In genomic region chr11:118751879-118752616, GRCm38 (mm10) we compare ENCODE assay signal across 11 mouse cellular contexts.
DNase-seq lines count a peak whose midpoint lies in the region; ATAC-seq and TF ChIP-seq lines count a peak whose summit lies in the region.
"Had no signal": no experiment of that assay in that cellular context is flagged by ENCODE, and none has a peak within 500 bp of the region (broad histone marks: within the 10 kb centered on the region; RNA-seq: fewer than 3 reads in every experiment).

No protein-coding gene starts in this region.

- no peak overlapping the region for H3K9ac ChIP-seq in forebrain, embryonic 14.5 days (ENCODE audit: low read length)
- H3K9ac ChIP-seq: liver, embryonic 12.5 days had no signal

- 25% methylated on average over 7 of the region's 7 CpGs for WGBS in forebrain, embryonic 14.5 days

- no peaks in the 10 kb centered on the region for H3K9me3 ChIP-seq in forebrain, embryonic 14.5 days (replicated peaks; ENCODE audit: control insufficient read depth, low read length)
- H3K9me3 ChIP-seq: liver, embryonic 12.5 days had no signal

- no peaks in the 10 kb centered on the region for H3K27me3 ChIP-seq in forebrain, embryonic 14.5 days (replicated peaks; ENCODE audit: control insufficient read depth, insufficient read depth, low read length)
- peaks cover 35% of the 10 kb centered on the region for H3K27me3 ChIP-seq in myocyte (ENCODE audit: control insufficient read depth, insufficient read depth, insufficient read length)

- peak; percentile 51 for DNase-seq in layer of hippocampus, adult 9-11 months
- DNase-seq in layer of hippocampus, postnatal 36 days: no peak
- DNase-seq in MN1 (ENCODE audit: low spot score): peak; percentile 50
- DNase-seq in forebrain, embryonic 14.5 days (ENCODE audit: low spot score): peak; percentile 65
- no peak for DNase-seq in ovary, postnatal 14 days (ENCODE audit: low spot score)
- DNase-seq in lung, postnatal 10 days: no peak
- no peak for DNase-seq in urinary bladder, postnatal 25 days (ENCODE audit: low spot score)
- DNase-seq: heart, postnatal 4 days; kidney, postnatal 14 days had no signal

- no peak overlapping the region for H3ac ChIP-seq in myocyte (ENCODE audit: control insufficient read depth, insufficient read length)

- peak overlapping the region; percentile 77 for H3K27ac ChIP-seq in forebrain, embryonic 14.5 days (ENCODE audit: low read depth, low read length)
- H3K27ac ChIP-seq: liver, embryonic 12.5 days had no signal

- peaks cover 45% of the 10 kb centered on the region for H3K4me1 ChIP-seq in forebrain, embryonic 14.5 days (ENCODE audit: control insufficient read depth, insufficient read depth, low read length)
- H3K4me1 ChIP-seq: liver, embryonic 12.5 days had no signal

- no peaks in the 10 kb centered on the region for H3K79me2 ChIP-seq in myocyte (ENCODE audit: control insufficient read depth, insufficient read depth)

- no peak overlapping the region; the same call in 1 of the 2 replicates for H3K4me2 ChIP-seq in forebrain, embryonic 14.5 days (ENCODE audit: low read length)
- H3K4me2 ChIP-seq in myocyte (ENCODE audit: low read depth): no peak overlapping the region
- H3K4me2 ChIP-seq: liver, embryonic 12.5 days had no signal

- H3K36me3 ChIP-seq in forebrain, embryonic 14.5 days (ENCODE audit: control insufficient read depth, insufficient read depth, low read length): no peaks in the 10 kb centered on the region
- no peaks in the 10 kb centered on the region for H3K36me3 ChIP-seq in myocyte (ENCODE audit: control insufficient read depth, insufficient read depth)
- H3K36me3 ChIP-seq: liver, embryonic 12.5 days had no signal

- no peak for TF ChIP-seq POLR2A in myocyte (IDR thresholded peaks at IDR 0.05; ENCODE audit: insufficient read length, low read depth)

- peak; percentile 67 for ATAC-seq in forebrain, embryonic 14.5 days
- ATAC-seq: liver, embryonic 12.5 days had no signal

- no peak overlapping the region for H3K4me3 ChIP-seq in forebrain, embryonic 14.5 days (ENCODE audit: low read depth, low read length)
- no peak overlapping the region for H3K4me3 ChIP-seq in myocyte
- H3K4me3 ChIP-seq: liver, embryonic 12.5 days had no signal

TF ChIP-seq in myocyte, 11 proteins besides CTCF, POLR2A, EP300 and RAD21:
- TF ChIP-seq MYOD1 (IDR thresholded peaks at IDR 0.05; ENCODE audit: control insufficient read depth in 1 of 3, insufficient read length in 2 of 3, low read depth in 2 of 3) (peak in 2 of 3 experiments; percentile 30 to 52), MYOG (IDR thresholded peaks at IDR 0.05; ENCODE audit: control insufficient read depth in 1 of 3, insufficient read depth in 1 of 3, insufficient read length in 2 of 3, low read depth in 2 of 3) (peak in 1 of 3 experiments; percentile 6), REST (IDR thresholded peaks at IDR 0.05; ENCODE audit: insufficient read depth, insufficient read length) (no peak)
TF ChIP-seq in myocyte: peak in this region for 2.

Comparison
In these comparisons a context has a peak if more than half of its experiments do, and no peak if none do; other contexts are left out.
1. DNase-seq: peak in layer of hippocampus, adult 9-11 months (single experiment), MN1 (single experiment) and forebrain, embryonic 14.5 days (single experiment); none in layer of hippocampus, postnatal 36 days (0 of 2), ovary, postnatal 14 days (single experiment), lung, postnatal 10 days (single experiment) and urinary bladder, postnatal 25 days (single experiment).